ENCODE assay signal across 11 mouse cellular contexts in genomic region chr1:186655096-186655495, GRCm38 (mm10). TPM values are rescaled to one million over a fixed set of nuclear protein-coding genes. Genes with fewer than 3 reads are reported as not detected.
DNase-seq lines count a peak whose midpoint lies in the region; ATAC-seq lines count a peak whose summit lies in the region.
"Had no signal": no experiment of that assay in that cellular context is flagged by ENCODE, and none has a peak within 500 bp of the region (broad histone marks: within the 10 kb centered on the region; RNA-seq: fewer than 3 reads in every experiment).

No protein-coding gene starts in this region.

- no peak overlapping the region for H3K4me2 ChIP-seq in forebrain, embryonic 14.5 days (ENCODE audit: low read length)
- H3K4me2 ChIP-seq: lung, embryonic 15.5 days had no signal

- 0 out of 2 replicates have a peak, but pooled peaks cover 6% of the 10 kb centered on the region for H3K4me1 ChIP-seq in forebrain, embryonic 14.5 days (ENCODE audit: control insufficient read depth, insufficient read depth, low read length)

- H3K27me3 ChIP-seq in forebrain, embryonic 14.5 days (replicated peaks; ENCODE audit: control insufficient read depth, insufficient read depth, low read length): no peaks in the 10 kb centered on the region
- H3K27me3 ChIP-seq: lung, embryonic 15.5 days; Patski had no signal

- peak; percentile 76 for ATAC-seq in forebrain, embryonic 14.5 days
- ATAC-seq: Patski had no signal

- H3K36me3 ChIP-seq in forebrain, embryonic 14.5 days (ENCODE audit: control insufficient read depth, insufficient read depth, low read length): no peaks in the 10 kb centered on the region

- no peak overlapping the region for H3K4me3 ChIP-seq in forebrain, embryonic 14.5 days (ENCODE audit: low read depth, low read length)
- H3K4me3 ChIP-seq: lung, embryonic 15.5 days had no signal

- H3K9ac ChIP-seq in forebrain, embryonic 14.5 days (ENCODE audit: low read length): no peak overlapping the region
- H3K9ac ChIP-seq: lung, embryonic 15.5 days had no signal

- 22% methylated on average over 4 of the region's 4 CpGs for WGBS in forebrain, embryonic 14.5 days

- no peaks in the 10 kb centered on the region for H3K9me3 ChIP-seq in forebrain, embryonic 14.5 days (replicated peaks; ENCODE audit: control insufficient read depth, low read length)
- H3K9me3 ChIP-seq: lung, embryonic 15.5 days had no signal

- H3K27ac ChIP-seq in forebrain, embryonic 14.5 days (ENCODE audit: low read depth, low read length): 0 out of 2 replicates have a peak overlapping the region, but pooled peaks have one; percentile 30
- H3K27ac ChIP-seq: kidney, postnatal 0 days; lung, embryonic 15.5 days had no signal

- DNase-seq in right cerebral cortex, adult 18-20 months: peak; percentile 31
- no peak for DNase-seq in right cerebral cortex, adult 2 months (ENCODE audit: low spot score in 2 of 2)
- peak; percentile 84 for DNase-seq in forebrain, embryonic 14.5 days (ENCODE audit: low spot score)
- DNase-seq in layer of hippocampus, postnatal 14 days (ENCODE audit: low spot score in 2 of 2): peak; percentile 45 to 79
- peak; percentile 40 for DNase-seq in right cerebral cortex, postnatal 4 days
- DNase-seq in adrenal gland, adult 18-20 months (ENCODE audit: low spot score in 2 of 2): no peak
- DNase-seq in embryo, embryonic 10.5 days (ENCODE audit: low spot score): no peak
- DNase-seq: heart, adult 18-20 months had no signal

RNA-seq across cellular contexts. Expression of gene Tgfb2, which starts 50.7 kb away (rescaled TPM):
- polyA plus RNA-seq in forebrain, embryonic 14.5 days (2014; fragmentation: Nextera tagmentation; extraction: Ambion mirVana): 12.4 and 14.4 TPM in 2 replicates
- 10 to 100 TPM; 36.6 to 37.0 TPM for total RNA-seq in layer of hippocampus, postnatal 14 days (2021)
- total RNA-seq in adrenal gland, adult 18-20 months (2021): 1 to 10 TPM; 1.3 to 1.8 TPM

Comparison
In these comparisons a context has a peak if more than half of its experiments do, and no peak if none do; other contexts are left out.
1. DNase-seq: peak in right cerebral cortex, adult 18-20 months (single experiment), forebrain, embryonic 14.5 days (single experiment), layer of hippocampus, postnatal 14 days (2 of 2) and right cerebral cortex, postnatal 4 days (single experiment); none in right cerebral cortex, adult 2 months (0 of 2), adrenal gland, adult 18-20 months (0 of 2) and embryo, embryonic 10.5 days (single experiment).
2. RNA of gene Tgfb2, which starts 50.7 kb away (total RNA-seq): 36.6 to 37.0 TPM in layer of hippocampus, postnatal 14 days; 1.3 to 1.8 TPM in adrenal gland, adult 18-20 months; every median in the first group is over 10 times any median in the second.